Mouse (Mus musculus): ENCODE measurements around the gene Pwwp2a. TPM values are rescaled to one million over a fixed set of nuclear protein-coding genes. Genes with fewer than 3 reads are reported as not detected.

The Pwwp2a gene
- total RNA-seq, 4 experiments from 2014 or later: 58.3 to 63.5 (median 62.4) TPM

DNA sequence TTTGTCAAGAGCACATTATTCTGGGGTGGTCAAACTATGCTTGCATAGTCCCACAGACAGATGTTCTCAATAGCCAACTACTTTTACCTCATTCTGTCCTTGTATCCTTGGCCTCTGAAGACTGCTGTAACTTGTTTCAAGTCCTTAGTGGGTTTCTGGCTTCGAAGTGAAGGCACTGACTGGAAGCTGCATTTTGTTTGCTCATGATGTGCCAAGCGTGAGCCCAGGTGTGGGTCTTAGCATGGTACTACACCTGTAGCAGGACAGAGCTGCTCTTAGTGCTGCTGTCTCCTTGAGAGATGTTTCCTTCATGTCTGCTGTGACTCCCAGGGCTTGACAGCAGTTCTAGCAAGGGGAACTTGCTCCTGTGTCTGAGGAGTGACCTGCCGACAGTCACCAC is 41.6 kb downstream of the Pwwp2a start:
- no peak for DNase-seq (ENCODE audit: low spot score in 2 of 2)

DNA sequence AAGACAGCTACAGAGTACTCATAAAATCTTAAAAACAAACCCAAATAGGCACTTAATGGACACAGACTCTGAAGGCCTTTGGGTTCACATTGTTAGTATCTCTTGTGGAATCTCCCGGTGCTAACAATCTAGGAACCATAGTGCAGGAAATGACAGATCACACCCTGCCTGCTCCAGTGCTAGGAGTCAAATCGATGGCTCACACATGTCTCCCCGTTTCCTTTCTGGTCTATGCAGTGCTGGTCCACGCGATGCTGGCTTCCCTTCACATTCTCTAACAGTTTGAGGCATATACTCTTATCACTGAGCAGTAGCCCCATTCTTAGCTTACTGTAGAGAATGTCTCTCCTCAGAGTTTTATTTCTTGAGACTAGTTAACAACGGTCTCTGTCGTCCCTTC is 46.0 kb downstream of the Pwwp2a start:
- DNase-seq (ENCODE audit: low spot score in 2 of 2): no peak

DNA sequence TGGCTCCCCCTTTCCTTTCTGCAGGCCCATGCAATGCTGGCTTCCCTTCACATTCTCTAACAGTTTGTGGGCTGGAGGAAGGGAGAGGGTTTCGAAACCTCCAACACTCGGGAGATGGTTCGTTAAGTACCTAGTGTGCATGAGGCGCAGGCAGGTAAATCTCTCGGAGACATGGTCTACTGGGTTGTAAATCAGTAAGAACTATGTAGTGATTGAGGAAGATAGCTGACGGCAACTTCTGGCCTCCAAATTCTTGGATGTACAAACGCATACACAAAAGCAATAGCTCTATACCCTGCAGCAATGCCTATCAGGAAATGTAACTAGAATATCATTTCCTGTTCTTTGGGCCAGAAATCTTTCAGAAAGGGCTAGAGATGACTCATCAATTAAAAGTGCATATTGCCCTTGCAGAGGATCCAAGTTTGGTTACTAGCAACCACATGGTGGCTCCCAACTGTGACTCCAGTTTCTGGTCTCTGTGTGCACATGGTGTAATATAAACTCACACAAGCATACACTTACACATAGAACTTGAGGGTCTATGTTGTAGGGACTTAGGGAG is 47.0 kb downstream of the Pwwp2a start:
- DNase-seq (ENCODE audit: low spot score in 2 of 2): no peak

DNA sequence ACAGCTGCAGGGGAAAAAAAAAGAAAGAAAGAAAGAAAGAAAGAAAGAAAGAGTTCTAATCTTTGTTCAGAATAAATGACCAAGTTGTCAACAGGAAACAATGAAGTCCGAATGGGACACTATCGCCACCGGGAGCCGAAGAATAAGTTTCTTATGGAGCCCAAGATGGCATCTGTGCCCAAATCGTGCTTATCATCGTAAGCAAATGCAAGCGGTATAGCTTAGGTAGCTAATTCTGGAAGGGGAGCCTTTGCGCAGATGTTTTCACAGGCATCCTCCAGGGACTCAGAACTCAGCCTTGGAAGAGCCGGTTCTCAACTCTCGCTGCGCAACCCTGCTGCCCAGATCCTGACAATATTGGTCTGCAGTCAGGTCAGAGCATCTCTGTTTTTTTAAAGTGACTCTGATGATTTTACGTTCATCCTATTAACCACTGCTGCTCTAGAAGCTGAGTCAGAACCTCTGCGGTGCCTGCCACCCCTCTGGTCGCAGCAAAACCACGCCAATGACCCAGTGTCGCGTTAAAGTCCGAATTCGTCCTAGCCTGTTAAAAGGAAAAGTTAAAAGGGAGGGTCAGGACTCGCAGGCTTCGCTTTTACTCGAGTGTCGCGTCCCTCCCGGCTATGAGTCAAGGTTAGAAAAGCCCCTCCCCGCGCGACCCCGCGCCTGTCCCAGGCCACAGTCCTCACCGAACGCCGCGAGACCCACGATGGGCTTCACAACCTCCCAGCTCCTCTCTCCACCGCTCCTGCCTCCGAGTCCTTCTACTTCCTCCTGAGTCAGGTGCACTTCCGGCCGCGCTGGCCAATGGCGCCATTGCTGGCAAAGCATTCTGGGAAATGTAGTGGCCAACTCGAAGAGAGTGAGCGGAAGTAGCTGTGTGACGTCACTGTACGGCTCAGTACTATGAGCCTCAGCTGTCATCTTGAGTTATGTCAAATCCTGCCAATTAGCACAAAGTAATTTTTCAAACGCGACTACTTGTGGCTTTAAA is 65.7 kb downstream of the Pwwp2a start, which contains the start of gene Ttc1:
TSS of gene Ttc1 (minus strand) at position 776 of the 994 bp plus-strand sequence.
- DNase-seq (ENCODE audit: low spot score in 2 of 2): peak; percentile 86 to 96

DNA sequence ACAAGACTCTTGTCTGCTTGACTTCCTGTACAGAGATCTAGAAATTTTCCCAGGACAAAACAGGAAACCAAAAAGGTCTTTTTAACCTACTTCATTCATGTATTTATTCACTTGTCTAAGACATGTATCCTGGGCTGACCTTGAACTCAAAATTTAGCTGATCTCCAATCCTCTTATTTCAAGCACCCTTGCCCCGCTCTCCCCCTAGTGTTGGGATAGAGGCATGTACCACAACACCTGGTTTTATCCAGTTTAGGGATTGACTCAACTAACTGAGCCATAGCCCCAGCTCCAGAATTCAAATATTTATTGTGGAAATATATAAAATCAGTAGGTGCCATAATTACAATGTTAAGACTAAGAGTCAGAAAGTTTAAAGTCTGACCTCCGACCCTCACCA is 69.7 kb downstream of the Pwwp2a start:
- DNase-seq (ENCODE audit: low spot score in 2 of 2): no peak

DNA sequence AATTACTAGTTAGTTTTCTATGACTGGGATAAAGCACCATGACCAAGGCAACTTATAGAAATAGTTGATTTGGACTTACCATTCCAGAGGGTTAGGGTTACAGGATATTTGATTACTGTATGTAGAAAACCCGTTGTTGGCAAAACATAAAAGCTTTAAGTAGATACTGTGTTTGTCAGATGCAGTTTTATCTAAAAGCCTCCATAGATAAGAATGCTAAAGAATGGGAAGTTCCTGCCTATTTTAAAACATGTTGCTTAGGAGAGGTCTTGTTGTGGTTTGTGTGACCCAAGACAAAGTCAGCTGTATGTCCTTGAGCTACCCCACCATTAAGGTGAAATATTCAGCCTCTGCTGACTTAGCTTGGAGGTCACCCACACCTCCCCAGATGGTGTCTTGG is 72.8 kb downstream of the Pwwp2a start:
- no peak for DNase-seq (ENCODE audit: low spot score in 2 of 2)

DNA sequence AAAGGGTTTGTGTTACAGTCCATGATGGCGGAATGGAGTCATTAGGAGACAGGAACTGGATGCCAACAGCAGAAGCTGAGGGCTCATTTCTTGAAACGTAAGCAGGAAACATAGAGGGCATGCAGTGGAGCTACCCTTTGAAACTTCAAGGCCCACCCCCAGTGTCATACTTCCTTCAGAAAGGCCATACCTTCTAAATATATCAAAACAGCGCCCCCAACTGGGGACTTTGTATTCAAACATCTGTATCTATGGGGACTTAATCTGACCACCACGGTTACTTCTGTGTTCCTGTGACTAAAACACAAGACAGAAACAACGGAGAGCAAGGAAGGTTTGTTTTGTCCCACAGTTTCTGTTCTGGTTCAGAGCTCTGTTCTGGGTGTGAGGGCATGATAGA is 73.6 kb downstream of the Pwwp2a start:
- DNase-seq (ENCODE audit: low spot score in 2 of 2): no peak

DNA sequence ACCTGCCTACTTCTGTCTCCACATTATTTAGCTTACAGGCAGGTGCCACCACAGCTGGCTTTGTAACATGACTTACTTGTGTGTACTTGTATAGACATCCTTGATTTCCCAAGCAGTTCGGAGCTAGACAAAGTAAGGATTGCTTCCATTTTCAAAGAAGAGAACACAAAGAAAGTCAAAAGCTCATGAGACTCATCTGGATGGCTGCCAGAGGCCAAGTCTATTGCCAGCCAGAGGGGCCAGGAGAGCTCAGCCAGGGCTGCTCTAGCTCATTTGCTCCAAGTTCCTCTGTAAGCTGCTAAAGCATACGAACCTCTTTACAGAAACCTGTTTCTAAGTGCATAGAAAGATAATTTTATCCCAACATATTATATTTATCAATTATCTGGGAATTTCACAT is 76.6 kb downstream of the Pwwp2a start:
- DNase-seq (ENCODE audit: low spot score in 2 of 2): no peak

DNA sequence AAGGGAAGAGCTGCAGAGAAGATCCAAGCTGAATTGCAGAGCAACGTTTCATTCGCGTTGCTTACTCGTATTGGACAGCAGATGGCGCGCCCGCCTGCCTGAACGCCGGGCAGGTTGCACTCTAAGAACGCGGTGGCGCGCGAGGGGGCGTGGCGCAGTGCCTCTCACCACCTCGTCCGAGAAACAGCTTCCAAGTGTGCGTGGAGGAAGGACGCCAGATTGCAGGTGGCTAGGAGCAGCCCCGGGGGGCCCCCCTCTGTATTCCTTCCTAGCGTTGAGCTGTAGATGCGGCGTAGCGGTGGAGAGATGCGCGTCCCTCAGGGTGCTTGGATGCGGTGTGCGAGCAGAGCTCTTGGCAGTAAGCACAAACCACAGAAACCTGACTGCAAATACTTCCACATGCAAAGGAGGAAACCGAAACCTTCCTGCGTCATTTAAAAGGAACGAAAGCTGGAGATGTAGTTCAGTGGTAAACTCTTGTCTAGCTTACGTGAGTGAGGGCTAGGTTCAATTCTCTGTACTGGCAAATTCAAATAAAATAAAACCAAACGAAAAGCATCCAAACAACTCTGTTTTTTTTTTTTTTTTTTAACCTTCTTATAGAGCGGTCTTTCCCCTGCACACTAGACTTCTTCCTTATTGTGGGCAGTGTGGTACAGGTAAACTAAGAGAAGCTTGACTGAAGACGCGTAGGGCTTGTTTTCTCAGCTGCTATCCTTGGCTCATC is 85.3 kb downstream of the Pwwp2a start:
- DNase-seq (ENCODE audit: low spot score in 2 of 2): peak; percentile 59 to 65

DNA sequence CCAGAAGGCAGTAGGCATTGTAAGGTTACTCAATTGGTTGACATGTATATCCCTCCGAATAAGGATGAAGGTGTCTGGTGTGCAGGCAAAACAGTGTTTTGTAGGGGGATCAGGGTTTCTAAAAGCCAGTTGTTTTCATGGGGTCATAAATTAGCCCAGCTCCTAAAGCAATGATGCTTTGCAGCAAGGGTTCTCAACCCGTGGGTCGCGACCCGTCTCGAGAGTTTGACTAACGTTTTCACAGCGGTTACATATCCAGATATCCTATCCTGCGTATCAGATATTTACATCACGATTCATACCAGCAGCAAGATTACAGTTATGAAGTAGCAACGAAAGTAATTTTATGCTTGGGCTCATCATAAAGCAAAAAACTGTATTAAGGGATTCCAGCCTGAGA is 86.0 kb downstream of the Pwwp2a start:
- no peak for DNase-seq (ENCODE audit: low spot score in 2 of 2)

DNA sequence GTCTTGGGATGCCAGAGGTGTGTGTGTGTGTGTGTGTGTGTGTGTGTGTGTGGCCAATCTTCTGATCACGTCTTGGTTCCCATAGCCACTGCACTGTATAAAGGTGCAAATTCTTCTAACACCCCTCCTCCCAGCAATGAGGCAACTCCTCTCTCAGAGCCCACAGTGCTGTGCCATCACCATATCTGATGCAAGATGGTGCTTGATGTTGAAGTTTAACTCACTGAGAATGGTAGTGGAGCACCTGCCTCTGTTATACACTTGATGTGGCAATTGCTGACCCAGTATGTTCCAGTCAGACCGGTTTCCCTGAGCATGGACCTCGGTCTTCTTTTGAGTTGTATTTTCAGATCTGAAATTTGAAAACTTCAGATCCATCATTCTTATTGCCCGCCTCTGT is 88.3 kb downstream of the Pwwp2a start:
- no peak for DNase-seq (ENCODE audit: low spot score in 2 of 2)

Other genes starting within 250 kb of the Pwwp2a start
- gene Slu7, start 248.3 kb upstream of the Pwwp2a start, total RNA-seq (2022): 10 to 100 TPM; 52.6 to 58.3 (median 55.7) TPM
- gene C1qtnf2, start 207.7 kb upstream of the Pwwp2a start, total RNA-seq (2022): 1 to 10 TPM; 1.7 to 3.7 (median 2.1) TPM
- gene Ccnjl, start 153.2 kb upstream of the Pwwp2a start, total RNA-seq (2022): 1 to 10 TPM; 2.8 to 4.0 (median 3.2) TPM
- gene 4933415A04Rik, start 95.0 kb upstream of the Pwwp2a start, total RNA-seq (2022): 1 to 10 TPM in 1 of 4 experiments, under 1 TPM in 3; 0.53 to 1.1 (median 0.86) TPM
- gene Fabp6, start 80.5 kb upstream of the Pwwp2a start, total RNA-seq (2022): not detected
- gene Ttc1, start 66.0 kb downstream of the Pwwp2a start, total RNA-seq (2022): 10 to 100 TPM; 57.2 to 71.1 (median 66.3) TPM
- 10 to 100 TPM; 25.8 to 30.3 (median 26.6) TPM for gene Adra1b, start 219.2 kb downstream of the Pwwp2a start, total RNA-seq (2022)

All from left cerebral cortex, adult 8-10 months (tissue).